Mouse (Mus musculus): Measurements from ENCODE around the gene Gm2381.
"Not testable (repeated sequence)": the region's sequence is repeated elsewhere in the genome, so short reads cannot be mapped to it uniquely, and the experiment has no call there.

Gm2381 gene

DNA sequence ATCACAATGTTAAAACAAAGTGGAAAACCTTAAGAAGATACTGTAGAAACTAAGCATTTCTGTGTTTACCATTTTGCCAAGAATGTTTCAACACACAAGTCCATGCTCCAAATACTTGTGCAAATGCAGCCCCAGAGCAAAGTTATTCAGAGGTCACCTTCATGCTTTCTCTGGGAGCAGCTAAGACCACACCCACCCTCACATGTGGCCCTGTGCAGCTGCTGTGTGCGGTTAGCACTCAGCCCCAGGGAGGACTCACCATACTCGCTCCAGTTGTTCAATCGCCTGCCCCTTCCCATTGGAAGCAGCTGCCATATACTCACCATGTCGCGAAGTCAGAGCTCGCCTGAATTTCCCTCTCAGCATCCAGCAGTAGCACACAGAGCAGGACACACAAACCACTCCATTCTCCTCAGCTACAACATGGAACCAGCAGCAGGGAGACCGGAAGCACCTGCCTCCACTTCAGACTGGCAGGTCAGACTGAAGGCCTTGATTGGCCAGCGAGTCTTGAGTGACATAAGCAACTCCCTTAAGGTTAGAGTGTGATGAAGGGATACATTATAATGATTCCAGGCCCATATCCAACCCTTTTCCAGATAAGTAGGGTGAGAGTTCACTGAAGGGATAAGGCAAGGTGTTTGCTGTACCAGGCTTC is at the start of gene Gm2381:
Gene Gm2381 (minus strand): TSS at position 434 of the 658 bp plus-strand sequence.
- not testable (repeated sequence) for DNase-seq

DNA sequence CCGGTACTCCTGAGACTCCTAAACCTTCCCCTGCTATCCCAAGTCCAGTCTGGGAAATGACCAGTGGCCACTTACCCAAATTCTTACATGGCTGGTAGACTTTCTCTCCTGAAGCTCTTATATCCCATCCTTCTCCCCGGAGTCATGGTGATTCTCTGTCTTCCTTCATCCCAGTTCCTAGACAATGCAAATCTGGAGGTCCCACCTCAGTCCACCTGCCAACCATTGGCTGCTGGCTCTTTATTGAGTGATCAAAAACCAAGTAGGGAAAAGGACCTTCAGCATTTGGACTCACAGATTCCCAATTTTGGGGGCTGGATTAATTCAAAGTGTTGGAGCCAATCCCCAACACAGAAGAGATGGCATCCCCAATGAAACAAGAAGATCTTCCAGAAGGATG is 31.0 kb upstream of the Gm2381 start:
- DNase-seq = not testable (repeated sequence)

GRCm38 (mm10) chr7:42878090-42878489 is 11.1 kb upstream of the Gm2381 start:
- no peak for DNase-seq

- DNase-seq = not testable (repeated sequence)
These were observed 28.7 kb downstream of the Gm2381 start for GRCm38 (mm10) chr7:42838366-42838765.

- no peak for DNase-seq
These were observed 34.8 kb downstream of the Gm2381 start for GRCm38 (mm10) chr7:42832221-42832620.

- not testable (repeated sequence) for DNase-seq
These were observed 73.6 kb downstream of the Gm2381 start, which contains the start of gene Vmn2r62 for GRCm38 (mm10) chr7:42793425-42793824. TSS of gene Vmn2r62 (minus strand) at chr7:42793525.

Data from retina, postnatal 1 day (tissue).